Mouse (Mus musculus) liver, embryonic 14.5 days (tissue): ENCODE measurements around the gene Nbl1.

ENCODE experiments used
- CTCF ChIP-seq: IDR thresholded peaks from 2 replicates; pipeline ENCODE4 v1.5.1; 2016; ENCODE audit warnings: antibody characterized with exemption, low read depth, control low read depth
- EP300 ChIP-seq: IDR thresholded peaks from 2 replicates; pipeline ENCODE4 v1.6.1; 2016; ENCODE audit warnings: antibody characterized with exemption, low read depth

DNA sequence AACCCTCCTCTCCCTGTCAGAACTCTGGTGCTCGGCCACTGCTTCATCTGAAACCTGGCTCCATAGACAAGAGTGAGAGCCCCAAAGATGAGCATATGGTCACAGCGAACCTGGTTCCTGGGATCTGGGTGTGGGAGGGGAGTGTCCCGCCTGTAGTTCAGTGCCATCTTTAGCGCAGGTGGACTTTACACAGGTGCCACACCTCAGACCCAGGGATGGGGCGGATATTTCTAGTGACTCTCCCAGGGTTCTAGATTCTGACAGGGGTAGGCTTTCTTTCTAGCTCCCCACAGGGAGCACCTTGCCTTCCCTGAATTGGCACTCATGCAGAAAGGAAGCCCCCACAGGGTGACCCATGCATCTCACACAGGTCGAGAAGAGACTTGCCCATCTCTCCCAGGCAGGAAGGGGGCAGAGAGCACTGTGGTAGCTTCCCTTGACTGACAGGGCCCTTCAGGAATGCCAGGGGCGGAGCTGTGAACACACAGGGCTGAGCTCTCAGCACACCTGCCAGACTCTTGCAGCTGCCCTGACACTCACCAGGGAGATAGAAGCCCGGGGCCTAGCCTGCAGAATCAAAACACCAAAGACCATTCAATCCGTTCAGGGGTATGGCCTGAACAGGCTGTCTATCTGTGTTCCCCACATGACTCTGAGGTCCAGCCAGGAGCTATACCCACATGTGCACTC, 3.7 kb downstream of the Nbl1 start:
- TF ChIP-seq CTCF (no peak), EP300 (no peak)
